Comparison of ENCODE assay signal across 15 mouse cellular contexts in the genomic region with DNA sequence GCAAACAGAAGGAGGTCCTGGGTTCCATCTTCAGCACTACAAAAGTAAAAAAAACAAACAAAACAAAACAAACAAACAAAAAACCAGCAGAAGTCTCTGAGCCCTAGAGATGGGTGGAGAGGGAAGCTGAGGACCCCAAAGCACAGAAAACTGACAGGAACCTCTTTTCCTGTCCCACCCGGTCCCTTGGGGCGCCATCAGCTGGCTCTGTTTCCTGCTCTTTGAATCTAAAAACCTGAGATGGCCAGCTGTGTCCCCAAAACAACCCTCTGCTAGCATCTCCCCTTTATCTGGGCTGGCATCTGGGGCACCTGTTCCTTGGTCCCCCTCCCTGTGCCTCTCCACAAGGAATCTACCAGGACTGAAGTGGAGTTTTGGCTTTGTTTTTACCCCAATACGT. TPM values are rescaled to one million over a fixed set of nuclear protein-coding genes. Genes with fewer than 3 reads are reported as not detected.
DNase-seq lines count a peak whose midpoint lies in the region; ATAC-seq and TF ChIP-seq lines count a peak whose summit lies in the region.
"Had no signal": no experiment of that assay in that cellular context is flagged by ENCODE, and none has a peak within 500 bp of the region (broad histone marks: within the 10 kb centered on the region; RNA-seq: fewer than 3 reads in every experiment).

No protein-coding gene starts in this region.

- no peak for TF ChIP-seq EP300 in heart, postnatal 0 days (IDR thresholded peaks at IDR 0.05; ENCODE audit: low read depth)

- H3K9me3 ChIP-seq in heart, postnatal 0 days (replicated peaks; ENCODE audit: control insufficient read depth, low read length): no peaks in the 10 kb centered on the region
- no peaks in the 10 kb centered on the region for H3K9me3 ChIP-seq in liver, embryonic 16.5 days (replicated peaks; ENCODE audit: control insufficient read depth, low read length)
- H3K9me3 ChIP-seq in forebrain, embryonic 13.5 days (replicated peaks): no peaks in the 10 kb centered on the region
- H3K9me3 ChIP-seq: forebrain, embryonic 12.5 days; hindbrain, embryonic 13.5 days; limb, embryonic 15.5 days had no signal

- no peak for ATAC-seq in heart, postnatal 0 days (ENCODE audit: insufficient read depth, low read depth)
- ATAC-seq in liver, embryonic 16.5 days (ENCODE audit: low read depth): no peak
- no peak for ATAC-seq in forebrain, embryonic 13.5 days

- H3K9ac ChIP-seq in heart, postnatal 0 days (replicated peaks; ENCODE audit: low read depth, low read length): no peak overlapping the region
- H3K9ac ChIP-seq in liver, embryonic 16.5 days (ENCODE audit: low read depth, low read length): peak overlapping the region; percentile 42; the same call in 1 of the 2 replicates
- no peak overlapping the region for H3K9ac ChIP-seq in forebrain, embryonic 13.5 days
- H3K9ac ChIP-seq: forebrain, embryonic 12.5 days; hindbrain, embryonic 13.5 days; limb, embryonic 15.5 days had no signal

- H3K4me2 ChIP-seq in heart, postnatal 0 days (ENCODE audit: low read depth, low read length): 0 out of 2 replicates have a peak overlapping the region, but pooled peaks have one; percentile 25
- H3K4me2 ChIP-seq in liver, embryonic 16.5 days (ENCODE audit: low read depth, low read length): no peak overlapping the region
- no peak overlapping the region for H3K4me2 ChIP-seq in forebrain, embryonic 13.5 days
- H3K4me2 ChIP-seq: forebrain, embryonic 12.5 days; hindbrain, embryonic 13.5 days; limb, embryonic 15.5 days had no signal

- H3K36me3 ChIP-seq in heart, postnatal 0 days (replicated peaks; ENCODE audit: control insufficient read depth, insufficient read depth, low read length): no peaks in the 10 kb centered on the region
- H3K36me3 ChIP-seq in liver, embryonic 16.5 days (ENCODE audit: control insufficient read depth, insufficient read depth): no peaks in the 10 kb centered on the region
- H3K36me3 ChIP-seq in forebrain, embryonic 13.5 days (ENCODE audit: poor library complexity, severe bottlenecking): no peaks in the 10 kb centered on the region
- H3K36me3 ChIP-seq: forebrain, embryonic 12.5 days; hindbrain, embryonic 13.5 days; limb, embryonic 15.5 days had no signal

- DNase-seq in kidney, postnatal 25 days: peak; percentile 53 to 74
- no peak for DNase-seq in kidney, adult 11 months
- DNase-seq in heart, postnatal 0 days (ENCODE audit: low spot score): no peak
- peak; percentile 65 for DNase-seq in thymus, postnatal 25 days
- no peak for DNase-seq in frontal cortex, postnatal 36 days (ENCODE audit: low spot score in 2 of 2)
- DNase-seq: adrenal gland, postnatal 10 days; cerebellum, adult 2 months; gastrocnemius, postnatal 25 days; right cerebral cortex, postnatal 25 days had no signal

- no peaks in the 10 kb centered on the region for H3K27me3 ChIP-seq in heart, postnatal 0 days (ENCODE audit: control insufficient read depth, insufficient read depth, low read length)
- no peaks in the 10 kb centered on the region for H3K27me3 ChIP-seq in liver, embryonic 16.5 days (ENCODE audit: control insufficient read depth, insufficient read depth, low read depth, low read length)
- H3K27me3 ChIP-seq in forebrain, embryonic 13.5 days: no peaks in the 10 kb centered on the region
- H3K27me3 ChIP-seq: forebrain, embryonic 12.5 days; hindbrain, embryonic 13.5 days; limb, embryonic 15.5 days had no signal

- WGBS in heart, postnatal 0 days: 47% methylated on average over 3 of the region's 3 CpGs
- WGBS in liver, embryonic 16.5 days (ENCODE audit: insufficient replicate concordance): 52% methylated on average over 3 of the region's 3 CpGs
- WGBS in forebrain, embryonic 13.5 days: 82% methylated on average over 3 of the region's 3 CpGs

- H3K4me1 ChIP-seq in heart, postnatal 0 days (ENCODE audit: control insufficient read depth, insufficient read depth): peaks cover 7% of the 10 kb centered on the region; the same call in 1 of the 2 replicates
- H3K4me1 ChIP-seq in liver, embryonic 16.5 days (ENCODE audit: control insufficient read depth, low read depth, low read length): peaks cover 61% of the 10 kb centered on the region
- no peaks in the 10 kb centered on the region for H3K4me1 ChIP-seq in forebrain, embryonic 13.5 days
- H3K4me1 ChIP-seq: forebrain, embryonic 12.5 days; hindbrain, embryonic 13.5 days had no signal

- H3K4me3 ChIP-seq in heart, postnatal 0 days (ENCODE audit: low read depth, low read length): no peak overlapping the region
- no peak overlapping the region for H3K4me3 ChIP-seq in liver, embryonic 16.5 days (ENCODE audit: low read depth, low read length)
- H3K4me3 ChIP-seq in forebrain, embryonic 13.5 days: no peak overlapping the region
- H3K4me3 ChIP-seq: forebrain, embryonic 12.5 days; hindbrain, embryonic 13.5 days; limb, embryonic 15.5 days; myocyte had no signal

- no peak overlapping the region for H3K27ac ChIP-seq in heart, postnatal 0 days (ENCODE audit: low read depth)
- peak overlapping the region; percentile 54 for H3K27ac ChIP-seq in liver, embryonic 16.5 days (ENCODE audit: low read length)
- no peak overlapping the region for H3K27ac ChIP-seq in forebrain, embryonic 13.5 days
- H3K27ac ChIP-seq: forebrain, embryonic 12.5 days; hindbrain, embryonic 13.5 days; limb, embryonic 15.5 days had no signal

- no peak for TF ChIP-seq CTCF in heart, postnatal 0 days (IDR thresholded peaks at IDR 0.05; ENCODE audit: low read depth)

RNA-seq across cellular contexts. Expression of gene H3f3a, which starts 11.0 kb away (rescaled TPM):
- 1,123 and 1,337 TPM in 2 replicates for total RNA-seq in heart, postnatal 0 days (2014; rRNA removed; ENCODE audit: low replicate concordance)
- 1,661 and 1,734 TPM in 2 replicates for polyA plus RNA-seq in heart, postnatal 0 days (2015; fragmentation: Nextera tagmentation; extraction: Ambion mirVana)
- 2,020 and 2,074 TPM in 2 replicates for polyA plus RNA-seq in liver, embryonic 16.5 days (2015; fragmentation: Nextera tagmentation; extraction: Ambion mirVana)
- polyA plus RNA-seq in forebrain, embryonic 13.5 days (2015; fragmentation: Nextera tagmentation; extraction: Ambion mirVana): 4,035 and 4,414 TPM in 2 replicates

RNA-seq across cellular contexts. Expression of gene Sde2, which starts 26.2 kb away (rescaled TPM):
- total RNA-seq in heart, postnatal 0 days (2014; rRNA removed; ENCODE audit: low replicate concordance): 9.8 and 16.9 TPM in 2 replicates
- polyA plus RNA-seq in heart, postnatal 0 days (2015; fragmentation: Nextera tagmentation; extraction: Ambion mirVana): 14.4 and 15.8 TPM in 2 replicates
- 20.9 and 21.5 TPM in 2 replicates for polyA plus RNA-seq in liver, embryonic 16.5 days (2015; fragmentation: Nextera tagmentation; extraction: Ambion mirVana)
- polyA plus RNA-seq in forebrain, embryonic 13.5 days (2015; fragmentation: Nextera tagmentation; extraction: Ambion mirVana): 32.7 and 33.8 TPM in 2 replicates

Comparison
In these comparisons a context has a peak if more than half of its experiments do, and no peak if none do; other contexts are left out.
1. DNase-seq: peak in kidney, postnatal 25 days (2 of 2) and thymus, postnatal 25 days (single experiment); none in kidney, adult 11 months (single experiment), heart, postnatal 0 days (single experiment) and frontal cortex, postnatal 36 days (0 of 2).